Mouse (Mus musculus): ENCODE measurements around the gene Optn.

Optn gene

GRCm38 (mm10) chr2:5031215-5031614, 32.6 kb downstream of the Optn start:
- DNase-seq (ENCODE audit: inconsistent ontology term): no peak

GRCm38 (mm10) chr2:5029808-5030207, 34.0 kb downstream of the Optn start:
- no peak for DNase-seq (ENCODE audit: inconsistent ontology term)

DNA sequence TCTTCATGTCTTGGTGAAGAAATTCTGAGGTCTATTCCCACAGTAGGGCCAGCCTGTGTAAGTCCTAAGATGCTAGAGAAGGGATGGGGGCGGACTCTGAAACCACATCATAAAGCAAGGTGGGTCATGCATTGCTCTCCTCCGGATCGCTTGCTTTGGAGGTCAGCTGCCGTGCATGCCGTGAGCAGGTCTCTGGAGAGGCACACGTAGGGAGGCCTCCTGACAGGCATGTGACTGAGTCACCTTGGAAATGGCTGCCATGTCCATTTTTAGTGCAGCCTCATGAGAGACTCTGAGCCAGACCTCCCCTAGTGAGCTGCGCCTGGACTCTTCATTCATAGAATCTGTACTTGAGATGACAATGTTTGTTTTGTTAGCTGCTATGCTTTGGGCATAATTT, 35.8 kb downstream of the Optn start:
- no peak for DNase-seq (ENCODE audit: inconsistent ontology term)

DNA sequence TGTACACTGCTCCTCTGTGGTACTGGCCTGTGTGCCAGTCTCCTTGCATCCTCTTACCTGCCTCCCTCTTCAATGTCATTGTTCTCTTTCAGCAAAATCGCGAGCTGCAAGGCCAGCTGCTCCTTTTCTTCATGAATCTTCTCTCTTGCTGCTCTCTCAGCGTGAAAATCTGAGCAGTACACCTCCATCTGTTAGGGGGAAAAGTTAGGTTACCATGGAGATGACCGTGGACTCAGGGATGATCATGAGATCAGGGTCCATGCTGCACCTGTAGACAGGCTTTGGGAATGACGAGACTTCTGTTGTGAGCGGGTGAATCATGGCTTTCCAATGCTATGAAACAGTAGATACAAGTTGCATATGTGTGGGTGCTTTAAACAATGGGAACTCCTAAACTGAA, 36.8 kb downstream of the Optn start:
- DNase-seq (ENCODE audit: inconsistent ontology term): no peak

DNA sequence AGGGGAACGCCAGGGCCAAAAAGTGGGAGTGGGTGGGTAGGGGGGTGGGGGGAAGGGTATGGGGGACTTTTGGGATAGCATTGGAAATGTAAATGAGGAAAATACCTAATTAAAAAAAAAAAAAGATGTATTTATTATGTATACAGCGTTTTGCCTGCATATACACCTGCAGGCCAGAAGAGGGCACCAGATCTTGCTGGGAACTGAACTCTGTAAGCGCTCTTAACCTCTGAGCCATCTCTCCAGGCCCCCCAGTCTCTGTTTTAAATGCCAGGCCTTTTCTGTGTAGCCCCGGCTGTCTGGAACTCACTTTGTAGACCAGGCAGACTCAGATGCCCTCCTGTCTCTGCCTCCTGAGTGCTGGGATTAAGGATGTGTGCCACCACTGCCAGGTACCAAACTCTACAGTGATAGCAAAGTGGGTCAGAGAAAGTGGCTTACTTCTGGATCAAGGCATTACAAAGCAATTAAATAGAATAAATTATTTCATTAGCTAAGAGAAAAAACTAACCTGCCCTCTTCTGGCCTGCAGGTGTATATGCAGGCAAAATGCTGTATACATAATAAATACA, 38.6 kb downstream of the Optn start:
- no peak for DNase-seq (ENCODE audit: inconsistent ontology term)

DNA sequence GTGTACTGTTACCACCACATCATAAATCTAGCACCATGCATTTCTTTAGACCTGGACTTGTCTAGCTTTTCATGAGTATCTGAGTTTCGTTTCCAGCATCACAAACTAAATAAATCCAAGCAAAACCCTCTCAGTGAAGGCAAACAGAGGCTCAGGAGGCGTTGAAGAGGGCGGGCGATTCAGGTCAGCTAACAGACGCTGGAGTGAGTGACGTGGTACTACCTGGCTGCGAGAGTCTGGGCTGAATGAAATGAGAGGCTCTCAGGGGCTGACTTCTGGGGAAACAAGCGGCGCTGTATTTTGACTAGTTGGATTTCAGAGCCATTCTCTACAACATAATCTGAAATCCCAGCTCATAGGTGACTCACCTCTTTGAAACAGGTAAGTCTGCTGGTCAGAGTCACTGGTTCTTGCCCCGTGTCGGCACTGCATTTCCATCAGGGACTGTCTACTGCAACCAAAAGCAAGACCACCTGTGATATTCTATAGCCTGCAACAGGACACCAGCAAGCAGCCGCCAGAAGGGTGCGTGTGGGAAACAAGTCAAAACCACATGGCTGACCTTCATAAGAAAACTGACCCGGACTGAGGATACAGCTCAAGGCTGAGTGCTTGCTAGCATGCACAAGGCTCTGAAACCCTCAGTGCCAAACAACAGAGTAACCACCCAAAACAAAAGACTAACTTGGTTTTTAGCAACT, 40.0 kb downstream of the Optn start:
- DNase-seq (ENCODE audit: inconsistent ontology term): no peak

- no peak for DNase-seq (ENCODE audit: inconsistent ontology term)
These were observed 40.6 kb downstream of the Optn start for GRCm38 (mm10) chr2:5023275-5023674.

GRCm38 (mm10) chr2:5019708-5020107, 44.1 kb downstream of the Optn start:
- DNase-seq (ENCODE audit: inconsistent ontology term): no peak

GRCm38 (mm10) chr2:5016922-5017321, 46.9 kb downstream of the Optn start:
- DNase-seq (ENCODE audit: inconsistent ontology term): no peak

DNA sequence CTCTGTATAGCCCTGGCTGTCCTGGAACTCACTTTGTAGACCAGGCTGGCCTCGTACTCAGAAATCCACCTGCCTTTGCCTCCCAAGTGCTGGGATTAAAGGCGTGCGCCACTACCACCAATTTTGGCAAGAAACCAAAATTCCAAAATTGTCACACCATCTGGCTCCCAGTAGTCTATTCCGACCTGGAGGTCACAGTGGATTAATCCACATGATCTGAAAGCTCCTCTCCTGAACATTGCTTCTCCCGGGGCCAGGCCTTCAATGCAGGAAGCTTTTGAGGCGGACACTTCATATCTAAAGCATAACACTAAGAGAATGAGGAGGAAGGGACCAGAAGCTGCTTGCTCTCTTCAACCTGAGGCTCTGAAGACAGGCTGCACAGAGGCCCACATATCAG, 48.3 kb downstream of the Optn start:
- no peak for DNase-seq (ENCODE audit: inconsistent ontology term)

DNA sequence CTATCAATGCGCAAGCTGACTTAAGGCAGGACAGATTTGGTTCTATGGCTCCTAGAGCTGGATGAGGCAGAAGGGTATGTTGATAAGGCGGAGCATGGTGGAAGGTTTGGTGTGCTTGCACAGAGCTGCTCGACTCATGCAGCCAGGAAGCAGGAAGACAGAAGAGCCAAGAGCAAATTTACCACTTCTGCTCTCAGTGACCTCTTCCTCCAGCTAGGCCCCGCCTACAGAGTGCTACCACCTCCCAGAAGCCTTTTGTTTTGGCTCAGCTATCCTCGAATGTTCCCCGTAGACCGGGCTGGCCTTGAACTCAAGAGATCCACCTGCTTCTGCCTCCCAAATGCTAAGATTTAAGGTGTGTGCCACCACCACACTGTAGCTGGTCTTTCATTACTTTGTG, 49.2 kb downstream of the Optn start:
- no peak for DNase-seq (ENCODE audit: inconsistent ontology term)

GRCm38 (mm10) chr2:5012491-5013324, 51.1 kb downstream of the Optn start, which contains the start of gene Mcm10:
Gene Mcm10, minus strand, starts transcription at chr2:5012791.
- peak; percentile 95 for DNase-seq (ENCODE audit: inconsistent ontology term)

DNA sequence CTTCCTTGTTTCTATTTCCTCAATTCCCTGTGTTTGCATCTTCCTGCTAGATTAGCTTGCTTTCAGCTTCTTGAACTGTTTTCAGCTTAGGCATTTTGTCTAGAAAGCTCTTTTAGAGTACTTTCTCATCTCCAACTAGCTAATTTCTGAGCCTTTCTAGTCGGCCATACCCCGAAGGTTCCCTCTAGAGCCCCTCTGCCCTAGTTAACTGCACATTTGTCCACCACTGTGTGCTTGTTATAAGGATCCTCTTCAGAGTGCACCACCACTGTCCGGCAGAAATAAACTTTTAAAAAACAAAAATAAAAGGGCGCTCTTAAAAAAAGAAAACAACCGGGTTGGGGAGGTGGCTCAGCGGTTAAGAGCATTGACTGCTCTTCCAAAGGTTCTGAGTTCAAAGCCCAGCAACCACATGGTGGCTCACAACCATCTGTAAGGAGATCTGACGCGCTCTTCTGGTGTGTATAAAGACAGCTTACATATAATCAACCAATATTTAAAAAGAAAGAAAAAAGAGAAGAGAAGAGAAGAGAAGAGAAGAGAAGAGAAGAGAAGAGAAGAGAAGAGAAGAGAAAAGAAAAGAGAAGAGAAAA, 51.9 kb downstream of the Optn start:
- no peak for DNase-seq (ENCODE audit: inconsistent ontology term)

DNA sequence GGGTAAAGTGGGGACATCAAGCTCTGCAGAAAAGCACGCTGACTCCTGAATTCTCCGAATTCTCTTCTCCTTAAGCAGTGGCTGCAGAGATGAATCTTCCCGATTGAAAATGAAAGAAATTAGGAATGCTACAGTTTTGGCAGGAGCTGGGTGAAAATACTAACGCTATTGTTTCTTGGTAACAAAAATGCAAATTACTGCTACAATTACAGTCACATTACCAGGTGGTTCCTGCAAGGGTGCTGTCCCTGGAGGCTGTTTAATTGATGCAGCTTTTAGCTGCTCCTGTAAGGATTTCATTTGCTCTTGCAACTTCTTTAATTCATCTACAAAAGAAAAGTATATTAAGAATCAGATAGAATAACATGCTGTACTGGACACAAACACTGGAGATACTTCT, 56.7 kb downstream of the Optn start:
- peak; percentile 52 for DNase-seq (ENCODE audit: inconsistent ontology term)

- DNase-seq (ENCODE audit: inconsistent ontology term): no peak
These were observed 62.6 kb downstream of the Optn start for GRCm38 (mm10) chr2:5001266-5001665.

DNA sequence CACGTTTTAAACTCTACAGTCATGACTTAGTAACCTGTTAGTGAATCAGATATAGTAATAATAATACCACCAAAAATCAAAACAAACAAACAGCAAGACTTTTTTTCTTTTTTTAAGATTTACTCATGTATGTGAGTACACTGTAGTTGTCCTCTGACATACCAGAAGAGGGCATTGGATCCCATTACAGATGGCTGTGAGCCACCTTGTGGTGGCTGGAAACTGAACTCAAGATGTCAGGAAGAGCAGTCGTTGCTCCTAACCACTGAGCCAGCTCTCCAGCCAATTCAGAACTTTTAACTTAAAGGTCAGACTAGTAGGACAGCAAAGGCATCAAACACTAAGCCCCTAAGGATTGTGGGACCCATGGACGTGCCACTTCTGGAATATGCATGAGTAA, 64.9 kb downstream of the Optn start:
- no peak for DNase-seq (ENCODE audit: inconsistent ontology term)

DNA sequence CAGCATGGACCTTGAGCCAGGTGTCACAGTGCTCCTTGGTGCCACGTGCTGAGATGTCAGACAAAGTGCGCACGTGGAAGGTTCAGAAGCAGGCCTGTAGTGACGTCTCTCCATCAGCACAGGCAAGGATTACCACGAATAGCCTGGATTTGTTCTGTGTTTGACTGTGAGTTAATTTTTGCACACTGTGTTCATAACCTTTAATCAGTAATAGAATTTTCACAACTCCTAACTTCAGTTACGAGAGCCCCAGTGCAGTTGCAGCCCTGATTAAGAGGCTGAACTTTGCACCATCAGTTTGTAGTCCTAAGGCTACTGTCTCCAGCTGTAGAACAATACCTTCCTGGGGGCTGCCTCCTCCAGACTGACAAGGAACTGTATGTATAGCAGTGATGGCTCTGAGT, 67.4 kb downstream of the Optn start:
- no peak for DNase-seq (ENCODE audit: inconsistent ontology term)

GRCm38 (mm10) chr2:4995646-4996045, 68.2 kb downstream of the Optn start:
- no peak for DNase-seq (ENCODE audit: inconsistent ontology term)

- DNase-seq (ENCODE audit: inconsistent ontology term): no peak
These were observed 69.4 kb downstream of the Optn start for GRCm38 (mm10) chr2:4994436-4994835.

GRCm38 (mm10) chr2:4993584-4993983, 70.3 kb downstream of the Optn start:
- DNase-seq (ENCODE audit: inconsistent ontology term): no peak

GRCm38 (mm10) chr2:4988826-4989424, 74.9 kb downstream of the Optn start:
- DNase-seq (ENCODE audit: inconsistent ontology term): no peak

Data from Muller cell, postnatal 12 days (primary cell).